Mouse (Mus musculus) cerebellum, adult 11 months (tissue): Measurements from ENCODE around the gene Ctnna3.
"Not testable (repeated sequence)": the region's sequence is repeated elsewhere in the genome, so short reads cannot be mapped to it uniquely, and the experiment has no call there.

Experiments
- DNase-seq: peaks from one replicate; pipeline ENCODE4 v3.0.0; 2022

Gene Ctnna3

DNA sequence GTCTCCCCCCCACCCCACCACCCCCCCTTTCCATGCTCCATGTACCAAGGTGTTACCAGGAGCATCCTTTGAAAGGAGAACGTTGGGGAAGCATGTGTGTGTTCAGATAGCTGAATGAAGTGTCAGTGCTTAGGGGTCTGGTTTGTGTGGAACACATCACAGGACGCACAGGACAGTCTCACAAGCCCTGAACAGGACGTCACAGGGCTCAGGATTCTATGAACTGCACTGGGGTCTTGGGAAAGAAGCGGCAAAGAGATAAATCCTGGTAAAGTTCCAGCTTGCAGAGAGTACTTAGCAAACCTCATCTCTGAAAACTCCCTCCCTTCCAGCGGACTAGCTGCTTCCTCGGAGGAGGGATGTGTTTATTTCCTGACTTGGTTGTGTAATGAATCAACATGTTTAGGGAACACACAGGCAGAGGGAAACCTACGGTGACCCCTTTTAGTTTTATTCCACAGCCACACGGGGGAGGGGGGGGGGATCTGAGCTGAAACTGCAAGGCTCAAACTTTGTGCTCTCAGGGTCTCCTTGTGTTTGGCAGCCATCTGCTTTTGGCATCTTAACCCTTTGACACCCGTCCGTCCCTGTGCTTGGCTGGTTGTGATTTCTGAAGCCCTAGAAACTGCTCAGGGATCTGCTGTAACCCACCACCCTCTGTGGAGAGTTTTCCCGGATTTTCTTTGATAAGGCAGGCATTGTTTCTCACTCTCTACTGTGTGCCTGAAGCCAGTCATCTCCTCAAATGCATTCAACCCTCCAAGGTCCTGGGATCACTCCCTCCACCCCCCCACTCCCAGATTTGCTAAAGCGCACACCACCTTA lies 656.9 kb downstream of the Ctnna3 start:
- DNase-seq, result peak; percentile 29

DNA sequence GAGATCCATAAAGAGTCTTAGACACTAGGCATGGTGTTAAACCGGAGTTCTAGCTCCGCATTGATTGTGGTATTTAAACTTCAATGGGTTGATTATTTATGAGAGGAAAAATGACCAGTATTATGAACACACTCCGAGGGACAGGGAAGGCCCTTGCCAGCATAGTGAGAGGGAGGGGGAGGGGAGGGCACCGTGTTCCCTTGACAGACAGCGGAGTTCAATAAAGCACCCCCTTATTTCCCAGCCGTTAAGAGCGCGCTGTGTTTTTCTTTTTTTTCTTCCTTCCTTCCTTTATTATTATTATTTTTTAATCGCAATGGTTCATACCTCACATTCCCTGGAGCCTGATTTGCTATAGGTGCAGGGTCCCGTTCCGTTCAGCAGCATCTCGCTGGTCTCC lies 657.6 kb downstream of the Ctnna3 start:
- peak; percentile 38 for DNase-seq

DNA sequence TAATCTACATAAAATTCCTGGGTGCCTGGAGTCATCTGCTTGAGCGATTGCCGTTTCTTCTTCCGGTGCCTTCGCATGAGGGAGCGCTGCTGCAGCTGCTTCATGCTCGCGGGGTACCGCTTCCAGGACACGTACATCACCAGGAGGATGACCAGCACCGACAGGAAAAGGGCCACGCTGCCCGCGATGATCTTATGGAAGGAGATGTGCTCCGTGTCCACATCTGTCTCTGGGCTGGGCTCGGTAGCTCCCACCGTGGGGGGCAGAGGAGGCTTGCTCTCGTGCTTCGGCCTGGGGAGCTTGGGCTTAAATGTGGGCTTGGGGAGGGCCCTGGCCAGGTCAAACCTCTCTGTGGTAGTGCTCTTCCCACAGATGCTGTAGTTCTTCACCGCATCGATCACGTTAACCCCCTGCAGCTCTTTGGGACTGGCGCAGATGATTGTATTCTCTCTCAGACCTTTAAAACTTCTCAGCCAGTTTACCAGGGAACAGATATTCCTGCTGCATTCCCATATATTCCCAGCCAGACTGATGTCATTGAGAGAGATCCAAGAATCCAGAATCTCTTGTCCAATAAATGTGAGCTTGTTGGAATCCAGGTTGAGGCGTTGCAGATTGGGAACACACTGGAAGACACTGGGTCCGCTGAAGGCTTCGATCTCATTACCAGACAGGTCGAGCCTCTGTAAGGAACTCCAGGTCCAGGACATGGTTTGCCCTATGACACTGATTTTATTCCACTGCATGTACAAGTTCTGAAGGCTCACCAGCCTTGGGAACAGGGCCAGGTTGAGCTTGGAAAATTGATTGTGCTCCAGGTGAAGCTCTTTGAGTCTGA lies 658.3 kb downstream of the Ctnna3 start:
- peak; percentile 52 for DNase-seq

DNA sequence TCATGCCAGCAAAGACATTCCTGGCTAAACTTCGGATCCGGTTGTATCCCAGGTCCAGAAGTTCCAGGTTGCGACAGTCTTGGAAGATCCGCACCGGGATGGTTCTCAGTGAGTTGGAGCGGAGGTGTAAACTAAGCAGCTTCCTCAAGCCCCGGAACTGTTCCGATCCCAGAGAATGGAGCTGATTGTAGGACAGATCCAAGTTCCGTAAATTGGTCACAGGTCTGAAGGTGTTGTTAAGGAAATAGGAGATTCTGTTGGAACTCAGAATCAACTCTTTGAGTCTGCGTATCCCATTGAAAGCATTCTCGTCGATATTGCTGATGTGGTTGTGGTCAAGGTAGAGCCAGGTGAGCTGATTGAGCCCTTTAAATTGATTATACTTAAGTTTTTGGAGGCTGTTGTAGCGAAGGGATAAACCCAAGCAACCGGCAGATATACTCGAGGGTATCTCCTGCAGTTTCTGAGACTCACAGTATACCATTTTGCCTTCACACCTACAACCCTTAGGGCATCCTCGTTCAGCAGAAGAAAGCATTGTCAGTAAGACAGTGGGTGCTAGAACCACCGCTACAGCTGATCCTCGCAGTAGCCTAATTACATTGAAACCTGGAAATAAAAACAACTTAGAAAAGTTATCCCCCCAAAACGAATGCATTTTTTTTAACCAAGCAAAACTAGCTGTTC lies 659.0 kb downstream of the Ctnna3 start:
- DNase-seq, result peak; percentile 22

DNA sequence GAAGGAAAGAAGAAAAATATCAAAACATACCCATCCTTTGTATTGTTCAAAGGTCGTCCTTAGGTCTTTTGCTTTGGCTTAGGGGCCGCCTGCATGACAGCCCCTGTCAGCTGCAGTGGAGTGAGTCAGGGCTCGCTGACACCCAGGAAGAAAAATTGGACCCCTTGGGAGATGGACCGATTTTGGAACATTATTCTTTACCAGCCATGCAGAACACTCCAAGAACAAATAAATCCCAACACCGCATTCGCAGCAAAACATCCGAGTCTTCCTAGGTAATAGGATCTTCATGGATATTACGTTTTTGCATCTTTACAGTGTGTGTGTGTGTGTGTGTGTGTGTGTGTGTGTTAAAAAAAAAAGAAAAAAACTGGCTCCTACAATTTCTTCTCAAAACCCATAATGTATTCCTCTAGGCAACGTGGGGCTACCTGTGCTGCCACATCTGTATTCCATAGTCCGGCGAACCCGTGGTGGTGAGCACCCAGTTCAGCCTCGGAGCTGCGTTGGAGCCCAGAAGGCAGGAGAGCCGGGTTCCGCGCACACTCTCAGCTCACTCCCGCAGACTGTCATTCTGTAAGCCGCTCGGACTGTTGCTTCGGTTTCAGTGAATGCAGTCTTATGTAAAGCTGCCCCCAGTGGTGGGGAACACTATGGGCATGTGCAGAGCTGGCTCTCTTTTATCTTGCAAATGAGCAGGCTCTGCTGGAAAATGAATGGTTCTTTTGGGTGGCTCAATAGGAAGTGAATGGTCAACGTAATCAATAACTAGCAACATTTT lies 660.0 kb downstream of the Ctnna3 start, which contains the start of gene Lrrtm3:
Gene Lrrtm3, minus strand, starts transcription at position 598 of the 781 bp plus-strand sequence.
- DNase-seq, result peak; percentile 87

DNA sequence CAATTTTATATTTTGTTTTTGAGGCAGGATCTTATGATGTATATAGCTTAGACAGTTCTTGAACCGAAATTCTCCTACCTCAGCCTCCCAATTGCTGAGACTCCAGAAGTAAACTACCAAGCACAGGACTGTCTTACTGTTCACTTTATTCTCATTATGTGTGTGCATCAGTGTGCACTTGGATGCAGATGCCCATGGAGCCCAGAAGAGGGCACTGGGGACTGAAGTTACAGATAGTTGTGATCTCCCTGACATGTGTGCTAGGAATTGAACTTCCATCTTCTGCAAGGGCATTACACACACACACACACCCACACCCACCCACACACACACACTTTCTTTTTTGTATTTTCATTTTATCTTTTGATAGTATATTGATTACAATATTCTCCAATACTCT lies 666.6 kb downstream of the Ctnna3 start:
- DNase-seq, result no peak

DNA sequence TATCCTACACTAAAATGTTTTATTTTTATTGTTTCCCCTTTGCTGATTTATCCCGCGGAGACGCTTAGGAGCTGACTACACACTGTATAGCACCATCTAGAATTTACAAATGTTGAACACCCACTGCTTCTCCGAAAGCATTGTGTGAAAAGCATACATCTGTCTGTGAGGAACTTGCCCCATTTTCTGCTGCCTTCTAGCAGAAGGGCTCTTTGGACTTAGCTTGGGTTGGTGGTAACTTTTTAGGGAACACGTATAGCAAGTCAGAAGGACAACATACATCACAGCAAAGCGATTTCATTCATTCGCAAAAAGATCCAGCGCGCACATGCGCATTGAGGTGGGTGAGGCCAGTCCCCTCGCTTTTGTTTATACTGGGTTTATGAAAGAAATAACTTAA lies 685.3 kb downstream of the Ctnna3 start:
- DNase-seq, result no peak

DNA sequence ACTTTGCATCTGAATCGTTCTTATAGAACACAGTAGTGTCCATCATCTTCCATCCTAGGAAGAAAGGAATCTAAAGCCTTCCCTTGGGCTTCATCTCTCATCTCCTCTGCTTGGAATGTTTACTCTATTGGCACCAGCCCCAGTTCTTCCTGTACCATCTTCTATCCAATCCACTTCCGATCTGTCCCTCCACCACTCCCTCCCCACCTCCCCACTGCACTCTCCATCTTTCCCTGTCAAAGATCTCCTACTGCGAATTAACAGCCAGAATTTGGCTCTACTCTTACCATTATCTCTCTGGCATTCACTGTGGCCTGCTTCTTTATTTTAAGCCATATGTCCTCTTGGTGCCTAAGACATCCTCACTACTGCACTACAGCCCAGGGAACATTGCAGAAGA lies 688.9 kb downstream of the Ctnna3 start:
- peak; percentile 57 for DNase-seq

DNA sequence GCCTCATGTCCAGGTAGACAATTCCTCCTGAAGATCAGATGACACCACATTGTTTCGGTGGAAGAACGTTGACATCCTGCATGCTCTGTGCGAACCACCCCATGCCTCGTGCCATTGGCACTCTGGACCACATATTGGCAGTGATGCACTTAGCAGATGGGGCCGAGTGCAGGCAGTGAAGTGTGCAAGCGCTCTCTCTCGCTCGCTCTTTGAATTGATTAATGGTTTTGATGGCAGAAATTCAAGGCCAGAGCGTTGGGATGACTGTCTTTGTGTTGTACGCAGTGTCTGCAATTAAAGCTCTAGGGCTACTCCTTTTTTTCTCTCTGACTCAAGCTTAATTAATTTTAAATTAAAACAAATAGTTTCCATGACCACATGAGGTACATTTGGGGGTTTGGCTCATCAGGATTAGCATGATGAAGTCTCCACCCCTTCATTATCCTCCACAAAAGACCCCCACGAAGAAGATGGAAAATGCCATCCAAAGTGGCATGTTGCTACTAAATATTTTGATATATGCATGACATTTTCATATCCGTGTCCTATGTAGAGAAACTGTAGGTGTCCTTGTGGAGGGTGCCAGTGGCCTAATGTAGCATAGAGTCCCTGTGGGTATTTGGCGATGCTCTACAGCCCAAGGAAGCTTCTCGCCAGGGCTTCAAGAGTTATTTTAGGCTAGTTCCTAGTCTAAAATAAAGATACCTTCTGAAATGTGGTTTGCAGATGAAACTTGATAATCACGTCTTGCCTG lies 700.7 kb downstream of the Ctnna3 start:
- peak; percentile 74 for DNase-seq

DNA sequence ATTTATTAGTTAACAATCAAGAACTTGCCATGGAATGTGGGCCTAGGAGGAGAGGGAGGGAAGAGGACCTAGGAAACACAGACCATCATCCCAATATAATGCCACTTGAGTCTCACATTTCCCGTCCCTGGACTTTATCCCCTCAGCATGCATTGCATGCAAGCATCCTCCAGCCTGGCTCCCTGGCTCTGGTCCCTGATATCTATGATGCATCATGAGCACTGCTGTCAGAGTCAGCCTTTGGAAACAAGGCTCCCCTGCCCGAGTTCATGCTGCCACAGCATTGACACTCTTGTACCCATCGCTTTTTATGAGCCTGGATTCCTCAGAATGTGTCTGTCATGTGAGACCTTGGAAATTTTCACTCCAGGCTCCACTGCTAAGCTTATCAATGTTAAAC lies 703.6 kb downstream of the Ctnna3 start:
- no peak for DNase-seq

DNA sequence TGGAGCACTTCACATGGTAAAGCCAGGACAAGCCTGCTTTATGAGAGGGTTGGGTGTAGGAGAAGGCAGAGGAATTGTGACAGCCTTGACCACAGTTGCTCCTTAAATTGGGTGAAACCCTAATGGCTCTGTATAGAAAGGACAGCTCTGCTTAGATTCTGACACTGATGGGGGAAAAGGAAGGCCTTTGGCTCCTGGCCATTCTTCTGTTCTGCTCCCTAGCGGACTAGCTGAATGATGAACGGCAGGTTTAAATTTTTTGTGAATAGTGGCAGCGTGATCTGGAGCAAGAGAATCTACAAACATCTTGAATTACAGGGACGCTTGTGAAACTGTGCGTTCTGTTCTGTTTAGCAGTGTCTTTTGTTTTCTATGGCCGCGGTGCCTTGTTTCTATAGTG lies 705.6 kb downstream of the Ctnna3 start:
- no peak for DNase-seq

DNA sequence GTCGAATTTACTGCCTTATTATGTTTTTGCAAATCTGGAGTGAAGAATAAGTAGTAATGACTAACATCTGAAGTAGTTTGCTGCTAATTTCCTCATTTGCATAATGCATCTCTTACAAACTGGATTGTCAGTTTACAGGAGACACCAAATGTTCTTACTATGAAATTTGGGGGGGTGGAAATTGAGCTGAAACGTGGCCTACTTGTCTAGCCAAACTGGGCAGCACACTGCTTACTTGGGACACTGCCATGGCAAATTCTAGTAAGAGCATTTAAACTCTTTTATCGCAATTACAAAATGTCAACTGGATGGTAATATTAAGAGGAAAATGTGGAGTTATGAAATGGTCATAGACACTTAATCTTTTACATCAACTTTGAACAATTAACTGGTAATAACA lies 716.6 kb downstream of the Ctnna3 start:
- DNase-seq, result no peak

DNA sequence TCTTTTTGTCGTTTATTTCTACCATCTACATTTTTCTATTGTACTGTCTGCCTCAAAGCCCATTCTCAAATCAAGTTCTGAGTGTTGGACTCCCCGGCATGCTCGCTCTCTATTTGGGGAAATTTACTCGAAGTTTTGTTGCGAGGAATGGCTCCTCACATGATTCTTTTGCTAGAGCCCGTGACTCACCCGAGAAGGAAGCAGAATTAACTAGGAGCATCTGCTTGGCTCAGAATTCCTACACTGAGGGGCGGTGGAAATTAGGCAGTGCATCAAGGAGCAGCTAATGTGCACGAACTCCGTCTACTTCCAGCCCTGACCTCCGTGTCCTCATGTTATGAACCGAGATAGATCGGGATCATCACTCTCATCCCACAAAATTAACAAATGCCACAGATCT lies 751.8 kb downstream of the Ctnna3 start:
- DNase-seq, result no peak

DNA sequence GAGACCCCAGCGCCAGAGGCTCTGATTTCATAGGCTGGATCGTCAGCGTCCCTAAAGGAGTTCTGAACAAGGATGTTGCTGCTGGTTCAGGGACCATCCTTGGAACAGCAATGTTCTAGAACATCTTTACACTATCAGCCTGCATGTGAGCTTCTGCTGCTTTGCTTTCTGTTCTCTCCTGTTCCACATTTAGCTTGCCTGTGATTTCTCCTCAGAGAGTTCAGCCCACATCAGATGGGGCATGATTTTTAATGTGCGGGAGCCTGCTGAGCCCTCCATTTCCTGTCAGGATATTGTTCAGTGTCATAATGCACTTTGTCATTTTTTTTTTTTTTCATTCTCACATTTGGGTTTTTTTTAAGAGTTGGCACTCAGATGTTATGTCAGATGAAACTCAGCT lies 752.8 kb downstream of the Ctnna3 start:
- DNase-seq, result no peak

DNA sequence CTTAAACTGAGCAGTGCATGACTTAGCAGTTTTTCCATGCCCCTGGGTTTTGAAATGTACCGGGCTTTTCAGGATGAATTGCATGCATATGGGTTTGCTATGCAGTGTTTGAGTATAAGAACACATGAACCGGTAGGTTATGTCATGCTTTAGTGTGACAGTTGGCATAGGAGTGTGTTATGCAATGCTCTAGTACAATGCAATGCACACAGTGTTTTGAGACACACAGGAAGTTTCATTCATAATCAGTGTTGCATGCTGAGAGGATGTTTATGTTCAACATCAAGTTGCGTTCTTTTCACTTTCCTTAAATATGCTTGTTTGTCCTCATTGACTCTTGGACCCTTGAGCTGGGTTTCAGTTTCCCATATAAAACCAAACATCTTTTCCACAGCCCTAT lies 758.1 kb downstream of the Ctnna3 start:
- no peak for DNase-seq

DNA sequence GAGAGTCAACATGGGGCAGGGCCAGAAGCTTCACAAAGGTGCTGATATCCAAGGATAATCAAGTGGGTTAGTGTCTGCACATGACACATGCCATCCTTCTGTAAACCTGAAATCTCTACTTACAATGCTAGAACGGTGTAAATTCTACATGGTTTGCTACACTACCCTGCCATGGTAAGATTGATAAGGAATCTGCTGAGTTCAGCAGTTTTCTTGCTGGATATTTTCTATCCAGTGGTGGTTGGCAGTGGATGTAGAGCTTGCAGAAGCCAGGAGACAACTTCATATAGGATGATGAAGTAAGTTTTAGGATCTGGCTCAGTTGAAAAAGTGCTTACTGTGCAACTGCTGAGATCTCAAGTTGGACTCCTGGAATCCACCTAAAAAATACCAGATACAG lies 767.7 kb downstream of the Ctnna3 start:
- no peak for DNase-seq

DNA sequence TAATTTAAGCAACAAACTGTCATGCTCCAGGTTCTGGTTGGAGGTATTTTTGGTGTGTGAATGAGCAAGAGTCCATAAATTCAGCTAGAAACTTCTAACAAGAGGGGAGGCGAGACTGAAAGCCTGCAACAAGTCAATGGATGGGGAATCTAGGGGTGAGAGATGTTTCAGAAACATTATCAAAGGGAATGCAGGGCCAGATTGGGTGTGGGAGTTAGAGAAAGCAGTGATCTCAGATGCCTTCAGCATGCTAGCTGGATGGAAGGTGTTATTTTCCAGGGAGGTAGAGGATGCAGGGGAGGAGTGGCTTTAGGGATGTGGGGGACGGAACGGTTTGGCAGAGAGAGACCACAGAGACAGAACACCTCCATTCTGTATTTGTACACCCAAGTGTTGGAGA lies 785.7 kb downstream of the Ctnna3 start:
- DNase-seq, result no peak

DNA sequence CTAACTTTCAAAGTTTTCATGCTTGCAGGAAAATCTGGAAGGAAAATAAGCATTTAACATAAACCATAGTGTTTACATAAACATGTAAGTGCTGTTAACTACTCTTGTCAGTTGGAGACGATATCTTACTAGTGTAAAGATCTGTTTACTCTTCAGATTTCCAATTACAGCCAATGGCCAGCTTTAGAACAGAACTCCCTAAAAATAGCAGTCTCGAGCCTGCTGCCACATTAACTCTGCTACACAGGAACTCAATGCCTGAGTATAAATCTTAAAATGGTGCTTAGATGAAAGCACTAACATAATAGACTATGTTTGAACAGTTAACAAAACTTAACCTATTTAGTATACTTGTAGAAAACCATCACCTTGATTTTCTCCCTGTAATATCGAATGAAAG lies 793.1 kb downstream of the Ctnna3 start:
- no peak for DNase-seq

DNA sequence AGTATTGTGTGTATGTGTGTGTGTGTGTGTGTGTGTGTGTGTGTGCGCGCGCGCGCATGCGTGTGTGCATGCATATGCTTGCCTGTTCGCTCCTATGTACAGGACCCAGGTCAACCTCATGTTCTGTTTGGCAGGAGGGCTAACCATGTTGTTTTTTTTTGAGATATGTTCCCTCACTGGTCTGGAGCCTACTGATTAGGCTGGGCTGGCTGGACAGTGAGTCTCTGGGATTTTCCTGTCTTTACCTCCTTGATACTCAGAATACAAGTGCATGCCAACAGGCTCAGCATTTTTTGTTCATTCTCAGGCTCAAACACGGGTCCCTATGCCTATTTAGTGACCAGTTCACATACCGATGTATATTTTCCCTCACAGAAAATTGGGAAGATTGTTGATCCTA lies 794.1 kb downstream of the Ctnna3 start:
- no peak for DNase-seq

DNA sequence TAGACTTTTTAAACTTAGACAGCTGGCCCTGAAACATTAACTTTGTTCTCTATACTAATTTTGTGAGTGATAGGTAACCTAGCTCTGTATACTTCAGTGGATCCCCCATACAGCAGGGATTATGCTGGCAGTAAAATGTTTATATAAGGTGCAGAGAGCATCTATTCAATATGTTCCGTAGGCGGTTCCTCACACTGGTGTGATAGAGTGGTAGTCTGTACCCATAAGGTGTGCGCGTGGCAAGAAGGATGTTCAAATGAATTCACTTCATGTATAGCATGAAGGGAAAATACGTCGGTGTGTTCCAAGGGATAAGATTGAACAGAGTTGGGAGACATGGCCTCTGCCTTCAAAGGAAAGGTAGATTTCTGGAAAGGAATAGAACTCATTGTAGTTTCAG lies 794.5 kb downstream of the Ctnna3 start:
- DNase-seq, result no peak

DNA sequence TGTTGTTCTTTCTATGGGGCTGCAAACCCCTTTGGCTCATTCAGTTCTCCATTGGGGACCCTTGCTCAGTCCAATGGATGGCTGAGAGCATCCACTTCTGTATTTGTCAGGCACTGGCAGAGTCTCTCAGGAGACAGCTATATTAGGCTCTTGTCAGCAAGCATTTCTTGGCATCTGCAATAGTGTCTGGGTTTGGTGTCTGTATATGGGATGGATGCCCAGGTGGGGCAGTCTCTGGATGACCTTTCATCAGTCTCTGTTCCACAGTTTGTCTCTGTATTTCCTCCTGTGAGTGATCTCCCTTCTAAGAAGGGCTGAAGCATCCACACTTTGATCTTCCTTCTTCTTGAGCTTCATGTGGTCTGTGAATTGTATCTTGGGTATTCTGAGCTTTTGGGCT lies 795.9 kb downstream of the Ctnna3 start:
- DNase-seq, result not testable (repeated sequence)

DNA sequence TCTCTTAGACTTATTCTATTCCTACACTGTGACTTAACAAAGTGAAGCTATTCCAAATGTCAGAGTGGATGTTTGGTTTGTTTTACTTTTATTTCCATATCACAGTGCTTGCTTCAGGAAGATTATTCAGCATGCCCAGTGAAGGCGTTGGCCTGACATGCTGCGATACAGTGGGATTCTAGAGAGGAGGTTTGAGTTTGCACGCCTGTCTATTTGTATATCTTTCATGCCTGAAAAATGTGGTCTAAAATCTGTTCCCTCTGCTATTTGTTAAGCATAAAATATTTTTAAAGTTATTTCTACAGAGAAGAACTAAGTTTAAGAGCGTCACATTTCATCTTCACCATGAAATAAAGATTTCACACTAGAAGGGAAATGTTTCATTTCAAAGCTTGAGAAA lies 813.5 kb downstream of the Ctnna3 start:
- DNase-seq, result no peak
